Mouse (Mus musculus) limb, embryonic 14.5 days (tissue): ENCODE data around the gene Dab1. TPM values are rescaled to one million over a fixed set of nuclear protein-coding genes. Genes with fewer than 3 reads are reported as not detected.

Experiments used
- ATAC-seq: fragments of 200-750 bp; cut with Nextera tagmentation; 2 replicates; pipeline ENCODE4 v1.8.0; 2017; ENCODE audit warnings: low read depth, moderate number of reproducible peaks, moderate TSS enrichment; ENCODE audit not compliant: low FRiP score
- DNase-seq: peaks from one replicate; pipeline ENCODE4 v3.0.0-alpha.2; 2015; ENCODE audit warnings: low spot score
- H3K27ac ChIP-seq: fragments of 300-500 bp; sonication (generic); replicated peaks from 2 replicates; pipeline ENCODE4 v1.5.1; 2014; ENCODE audit warnings: low read depth, mild to moderate bottlenecking, low read length, moderate library complexity, mixed read lengths
- H3K27me3 ChIP-seq: fragments of 300-500 bp; sonication (generic); 2 replicates; pipeline ENCODE4 v1.6.1; 2014; ENCODE audit warnings: low read length, mixed read lengths; ENCODE audit not compliant: control insufficient read depth, insufficient read depth
- H3K36me3 ChIP-seq: fragments of 300-500 bp; sonication (generic); 2 replicates; pipeline ENCODE4 v1.6.1; 2014; ENCODE audit warnings: mild to moderate bottlenecking, low read length, moderate library complexity, mixed read lengths; ENCODE audit not compliant: control insufficient read depth, insufficient read depth
- H3K4me1 ChIP-seq: fragments of 300-500 bp; sonication (generic); 2 replicates; pipeline ENCODE4 v1.6.1; 2014; ENCODE audit warnings: antibody characterized with exemption, low read length, mixed read lengths; ENCODE audit not compliant: control insufficient read depth, insufficient read depth
- H3K4me2 ChIP-seq: fragments of 300-500 bp; sonication (generic); replicated peaks from 2 replicates; pipeline ENCODE4 v1.6.1; 2014; ENCODE audit warnings: low read depth, mild to moderate bottlenecking, low read length, moderate library complexity; ENCODE audit not compliant: severe bottlenecking
- H3K4me3 ChIP-seq: fragments of 300-500 bp; sonication (generic); replicated peaks from 2 replicates; pipeline ENCODE4 v1.5.1; 2014; ENCODE audit warnings: low read length
- H3K9ac ChIP-seq: fragments of 300-500 bp; sonication (generic); 2 replicates; pipeline ENCODE4 v1.6.1; 2014; ENCODE audit warnings: mild to moderate bottlenecking, low read depth, low read length, moderate library complexity; ENCODE audit not compliant: severe bottlenecking
- H3K9me3 ChIP-seq: fragments of 300-500 bp; sonication (generic); 2 replicates; pipeline ENCODE4 v1.6.1; 2016; ENCODE audit warnings: low read length; ENCODE audit not compliant: control insufficient read depth
- POLR2A ChIP-seq: fragments of 200-500 bp; IDR thresholded peaks from 2 replicates; pipeline ENCODE4 v1.8.0; 2012; ENCODE audit warnings: inconsistent platforms, mild to moderate bottlenecking, moderate library complexity, borderline replicate concordance; ENCODE audit not compliant: insufficient read depth, insufficient read length; ENCODE audit errors: extremely low read depth
- WGBS: fragments of 180-500 bp; shearing (Covaris S2); extraction: QIAGEN DNeasy Blood & Tissue Kit; methylation state at CpG from one replicate; pipeline ENCODE4 v1.1.7; 2014; 5-methylcytosine and 5-hydroxymethylcytosine counted together
- polyA plus RNA-seq, 2 experiments: library from polyadenylated mRNA; depleted of rRNA in 1 of 2; stranded (reverse) in 1 of 2; unstranded in 1 of 2; fragments of >200 nt; fragmentation: Nextera tagmentation in 1 of 2; extraction: Ambion mirVana in 1 of 2; gene quantifications; 2 replicates each; pipeline versions ENCODE4 v1.2.1 to v1.2.3; 2012 to 2014

Gene Dab1
- polyA plus RNA-seq, 2 experiments = 5.5 to 12.1 TPM

GRCm38 (mm10) chr4:104712338-104713083 is 1093.4 kb downstream of the Dab1 start:
- 55% methylated on average over 15 of the region's 15 CpGs for WGBS
- peak; percentile 64 for DNase-seq

GRCm38 (mm10) chr4:104714925-104715519 is 1095.9 kb downstream of the Dab1 start:
- Histone ChIP-seq H3K36me3 (no peaks in the 10 kb centered on the region), H3K4me3 (no peak overlapping the region), H3K27ac (no peak overlapping the region), H3K27me3 (peaks cover 11% of the 10 kb centered on the region; the same call in 1 of the 2 replicates), H3K4me2 (no peak overlapping the region), H3K9ac (no peak overlapping the region), H3K9me3 (no peaks in the 10 kb centered on the region), H3K4me1 (peaks cover 22% of the 10 kb centered on the region)
- TF ChIP-seq POLR2A = no peak
- peak; percentile 73 for ATAC-seq
- WGBS = 19% methylated on average over 9 of the region's 9 CpGs
- DNase-seq = peak; percentile 65

More at GRCm38 (mm10) chr4:104712338-104713083, 1093.4 kb downstream of the Dab1 start:
- no peak overlapping the region for H3K27ac ChIP-seq
- ATAC-seq = no peak
- no peaks in the 10 kb centered on the region for H3K36me3 ChIP-seq
- H3K4me1 ChIP-seq = peaks cover 22% of the 10 kb centered on the region
- H3K9ac ChIP-seq = no peak overlapping the region
- H3K9me3 ChIP-seq = no peaks in the 10 kb centered on the region
- H3K4me2 ChIP-seq = no peak overlapping the region
- no peak overlapping the region for H3K4me3 ChIP-seq
- TF ChIP-seq POLR2A = no peak
- H3K27me3 ChIP-seq = peaks cover 23% of the 10 kb centered on the region

- Histone ChIP-seq H3K4me2 (no peak overlapping the region), H3K27me3 (peaks cover 16% of the 10 kb centered on the region), H3K27ac (no peak overlapping the region), H3K9ac (no peak overlapping the region), H3K4me1 (peaks cover 22% of the 10 kb centered on the region), H3K4me3 (no peak overlapping the region), H3K36me3 (no peaks in the 10 kb centered on the region), H3K9me3 (no peaks in the 10 kb centered on the region)
- WGBS = 38% methylated on average over 6 of the region's 6 CpGs
- ATAC-seq (no peak), DNase-seq (no peak)
- TF ChIP-seq POLR2A = no peak
Observed at GRCm38 (mm10) chr4:104715857-104716256, 1096.7 kb downstream of the Dab1 start.

GRCm38 (mm10) chr4:104716506-104716905 is 1097.3 kb downstream of the Dab1 start:
- Histone ChIP-seq H3K36me3 (no peaks in the 10 kb centered on the region), H3K4me1 (peaks cover 22% of the 10 kb centered on the region), H3K4me3 (no peak overlapping the region), H3K4me2 (no peak overlapping the region), H3K27me3 (peaks cover 16% of the 10 kb centered on the region), H3K9me3 (no peaks in the 10 kb centered on the region), H3K27ac (no peak overlapping the region), H3K9ac (no peak overlapping the region)
- DNase-seq (no peak), ATAC-seq (no peak)
- 65% methylated on average over 1 of the region's 1 CpGs for WGBS
- TF ChIP-seq POLR2A = no peak

- DNase-seq = no peak
Observed at GRCm38 (mm10) chr4:104718973-104719795, 1100.0 kb downstream of the Dab1 start.

More at GRCm38 (mm10) chr4:104718973-104719795, 1100.0 kb downstream of the Dab1 start:
- no peak overlapping the region for H3K27ac ChIP-seq
- peaks cover 16% of the 10 kb centered on the region for H3K27me3 ChIP-seq
- H3K9me3 ChIP-seq = no peaks in the 10 kb centered on the region
- no peak overlapping the region for H3K4me2 ChIP-seq
- ATAC-seq = no peak
- no peak overlapping the region for H3K4me3 ChIP-seq
- no peaks in the 10 kb centered on the region for H3K36me3 ChIP-seq
- H3K9ac ChIP-seq = no peak overlapping the region
- H3K4me1 ChIP-seq = peaks cover 19% of the 10 kb centered on the region
- TF ChIP-seq POLR2A = no peak
- WGBS = 58% methylated on average over 13 of the region's 13 CpGs
